ENCODE assay signal across 7 mouse cellular contexts in the genomic region with DNA sequence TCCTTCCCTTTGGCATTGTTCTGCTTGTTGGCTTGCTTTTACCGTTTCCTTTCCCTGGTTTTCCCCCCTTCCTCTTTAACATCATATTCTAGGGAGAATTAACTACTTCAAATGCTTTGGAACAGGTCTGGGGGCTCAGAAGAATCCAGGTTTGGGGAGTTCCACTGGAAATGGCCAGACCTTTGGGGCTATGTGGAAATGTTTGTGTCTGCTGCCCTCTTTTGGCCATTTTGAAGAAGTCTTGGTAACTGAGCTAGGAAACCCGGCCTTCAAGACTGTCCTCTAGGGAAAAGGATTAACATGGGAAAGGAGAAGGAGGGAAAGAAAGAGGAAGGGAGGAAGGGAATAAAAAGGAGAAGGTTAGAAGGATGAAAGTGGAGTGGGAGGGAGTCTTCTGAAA. TPM values are rescaled to one million over a fixed set of nuclear protein-coding genes. Genes with fewer than 3 reads are reported as not detected.
DNase-seq lines count a peak whose midpoint lies in the region; ATAC-seq and TF ChIP-seq lines count a peak whose summit lies in the region.

No protein-coding gene starts in this region.

- WGBS in limb, embryonic 14.5 days = 13% methylated on average over 2 of the region's 2 CpGs
- 9% methylated on average over 2 of the region's 2 CpGs for WGBS in limb, embryonic 10.5 days
- WGBS in hindbrain, embryonic 16.5 days = 9% methylated on average over 2 of the region's 2 CpGs

- H3K9ac ChIP-seq in limb, embryonic 14.5 days (ENCODE audit: low read depth, low read length, severe bottlenecking) = no peak overlapping the region
- H3K9ac ChIP-seq in hindbrain, embryonic 16.5 days (ENCODE audit: low read depth, low read length) = no peak overlapping the region

- no peaks in the 10 kb centered on the region for H3K9me3 ChIP-seq in limb, embryonic 14.5 days (ENCODE audit: control insufficient read depth, low read length)
- no peaks in the 10 kb centered on the region for H3K9me3 ChIP-seq in limb, embryonic 10.5 days (replicated peaks)
- H3K9me3 ChIP-seq in hindbrain, embryonic 16.5 days (ENCODE audit: control insufficient read depth, low read length) = no peaks in the 10 kb centered on the region

- H3K27ac ChIP-seq in limb, embryonic 14.5 days (replicated peaks; ENCODE audit: low read depth, low read length) = no peak overlapping the region
- H3K27ac ChIP-seq in limb, embryonic 10.5 days = no peak overlapping the region
- no peak overlapping the region for H3K27ac ChIP-seq in hindbrain, embryonic 16.5 days (ENCODE audit: low read depth, low read length)

- H3K27me3 ChIP-seq in limb, embryonic 14.5 days (ENCODE audit: control insufficient read depth, insufficient read depth, low read length) = no peaks in the 10 kb centered on the region
- no peaks in the 10 kb centered on the region for H3K27me3 ChIP-seq in limb, embryonic 10.5 days (ENCODE audit: low read depth, poor library complexity, severe bottlenecking)
- no peaks in the 10 kb centered on the region for H3K27me3 ChIP-seq in hindbrain, embryonic 16.5 days (replicated peaks; ENCODE audit: control insufficient read depth, insufficient read depth, low read length)

- TF ChIP-seq POLR2A in limb, embryonic 14.5 days (IDR thresholded peaks at IDR 0.05; ENCODE audit: borderline replicate concordance, extremely low read depth, insufficient read depth, insufficient read length) = no peak

- H3K4me3 ChIP-seq in limb, embryonic 14.5 days (replicated peaks; ENCODE audit: low read length) = no peak overlapping the region
- no peak overlapping the region for H3K4me3 ChIP-seq in limb, embryonic 10.5 days
- no peak overlapping the region for H3K4me3 ChIP-seq in hindbrain, embryonic 16.5 days (ENCODE audit: low read length)

- DNase-seq in limb, embryonic 14.5 days (ENCODE audit: low spot score) = peak; percentile 33
- DNase-seq in limb, embryonic 10.5 days (ENCODE audit: low spot score) = no peak
- peak; percentile 56 for DNase-seq in brain, adult 2 months (ENCODE audit: low read depth, low spot score)
- peak; percentile 23 for DNase-seq in retina, postnatal 7 days (ENCODE audit: low read depth, low spot score)
- DNase-seq in natural killer cell, adult 2 months (ENCODE audit: low spot score in 2 of 2) = no peak
- no peak for DNase-seq in urinary bladder, postnatal 25 days (ENCODE audit: low spot score)

- no peaks in the 10 kb centered on the region for H3K36me3 ChIP-seq in limb, embryonic 14.5 days (ENCODE audit: control insufficient read depth, insufficient read depth, low read length)
- no peaks in the 10 kb centered on the region for H3K36me3 ChIP-seq in limb, embryonic 10.5 days
- H3K36me3 ChIP-seq in hindbrain, embryonic 16.5 days (ENCODE audit: control insufficient read depth, insufficient read depth, low read length) = no peaks in the 10 kb centered on the region

- ATAC-seq in limb, embryonic 14.5 days (ENCODE audit: low FRiP score, low read depth) = no peak
- ATAC-seq in hindbrain, embryonic 16.5 days = peak; percentile 72

- no peaks in the 10 kb centered on the region for H3K4me1 ChIP-seq in limb, embryonic 14.5 days (ENCODE audit: control insufficient read depth, insufficient read depth, low read length)
- no peaks in the 10 kb centered on the region for H3K4me1 ChIP-seq in limb, embryonic 10.5 days
- no peaks in the 10 kb centered on the region for H3K4me1 ChIP-seq in hindbrain, embryonic 16.5 days (ENCODE audit: control insufficient read depth, insufficient read depth, low read depth, low read length)

- H3K4me2 ChIP-seq in limb, embryonic 14.5 days (replicated peaks; ENCODE audit: low read depth, low read length, severe bottlenecking) = no peak overlapping the region
- H3K4me2 ChIP-seq in hindbrain, embryonic 16.5 days (ENCODE audit: low read length) = no peak overlapping the region

RNA-seq across cellular contexts. Expression of a gene that starts 36.4 kb away (rescaled TPM):
- polyA plus RNA-seq in limb, embryonic 14.5 days (2012; rRNA removed) = 82.3 and 101 TPM in 2 replicates
- polyA plus RNA-seq in limb, embryonic 14.5 days (2014; fragmentation: Nextera tagmentation; extraction: Ambion mirVana) = 290 and 307 TPM in 2 replicates
- polyA plus RNA-seq in limb, embryonic 10.5 days (2016; fragmentation: Nextera tagmentation; extraction: Ambion mirVana) = 334 and 339 TPM in 2 replicates
- polyA plus RNA-seq in hindbrain, embryonic 16.5 days (2015; fragmentation: Nextera tagmentation; extraction: Ambion mirVana) = 463 and 474 TPM in 2 replicates

RNA-seq across cellular contexts. Expression of a gene that starts 46.5 kb away (rescaled TPM):
- 28.7 and 44.9 TPM in 2 replicates for polyA plus RNA-seq in limb, embryonic 14.5 days (2012; rRNA removed)
- 85.8 and 87.3 TPM in 2 replicates for polyA plus RNA-seq in limb, embryonic 14.5 days (2014; fragmentation: Nextera tagmentation; extraction: Ambion mirVana)
- polyA plus RNA-seq in limb, embryonic 10.5 days (2016; fragmentation: Nextera tagmentation; extraction: Ambion mirVana) = 99.5 and 114 TPM in 2 replicates
- 61.0 and 62.4 TPM in 2 replicates for polyA plus RNA-seq in hindbrain, embryonic 16.5 days (2015; fragmentation: Nextera tagmentation; extraction: Ambion mirVana)

Comparison
In these comparisons a context has a peak if more than half of its experiments do, and no peak if none do; other contexts are left out.
1. DNase-seq: peak in limb, embryonic 14.5 days (single experiment), brain, adult 2 months (single experiment) and retina, postnatal 7 days (single experiment); none in limb, embryonic 10.5 days (single experiment), natural killer cell, adult 2 months (0 of 2) and urinary bladder, postnatal 25 days (single experiment).